Mouse (Mus musculus): ENCODE data around the gene Klra7.
"Not testable (repeated sequence)": the region's sequence is repeated elsewhere in the genome, so short reads cannot be mapped to it uniquely, and the experiment has no call there.

Gene Klra7

DNA sequence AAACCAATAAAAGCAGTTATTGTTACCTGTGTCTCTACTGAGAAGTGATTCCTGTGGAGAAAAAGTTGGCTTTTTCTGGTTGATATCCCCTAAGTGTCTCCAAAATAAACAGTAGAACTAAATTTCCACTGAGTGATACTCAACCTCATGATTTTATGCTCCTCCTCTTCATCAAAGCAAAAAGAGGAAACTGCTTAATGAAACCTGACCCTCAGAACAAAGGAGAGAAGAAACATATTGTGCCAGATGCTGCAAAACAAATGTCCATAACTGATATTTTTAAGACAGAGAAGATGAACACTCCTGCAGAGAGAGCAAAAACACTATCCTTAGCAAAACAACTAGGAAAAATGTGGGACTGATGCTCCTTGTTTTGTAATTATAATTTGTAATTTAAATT is at the start of gene Klra7:
Gene Klra7, minus strand, starts transcription at position 101 of the 400 bp plus-strand sequence.
- DNase-seq, result no peak

DNA sequence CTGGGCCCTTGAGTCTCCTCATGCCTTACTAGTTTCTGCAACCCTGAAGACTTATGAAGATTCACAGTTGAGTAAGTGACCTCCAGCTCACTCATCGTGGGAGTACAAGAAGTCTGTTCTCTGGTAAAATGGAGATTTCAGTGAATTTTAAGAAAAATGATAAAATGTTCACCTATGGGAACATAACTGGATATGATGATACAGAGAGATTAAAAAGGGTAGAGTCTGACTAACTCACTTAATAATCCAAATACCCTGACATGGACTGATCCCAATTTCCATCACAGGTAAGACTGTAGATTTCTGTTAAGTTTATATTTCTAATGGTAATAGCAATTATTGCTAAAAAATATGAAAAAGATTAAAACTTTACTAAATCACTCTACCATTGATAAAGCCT is 48.7 kb upstream of the Klra7 start, which contains the start of gene Klra10:
Gene Klra10, minus strand, starts transcription at position 101 of the 400 bp plus-strand sequence.
- not testable (repeated sequence) for DNase-seq

DNA sequence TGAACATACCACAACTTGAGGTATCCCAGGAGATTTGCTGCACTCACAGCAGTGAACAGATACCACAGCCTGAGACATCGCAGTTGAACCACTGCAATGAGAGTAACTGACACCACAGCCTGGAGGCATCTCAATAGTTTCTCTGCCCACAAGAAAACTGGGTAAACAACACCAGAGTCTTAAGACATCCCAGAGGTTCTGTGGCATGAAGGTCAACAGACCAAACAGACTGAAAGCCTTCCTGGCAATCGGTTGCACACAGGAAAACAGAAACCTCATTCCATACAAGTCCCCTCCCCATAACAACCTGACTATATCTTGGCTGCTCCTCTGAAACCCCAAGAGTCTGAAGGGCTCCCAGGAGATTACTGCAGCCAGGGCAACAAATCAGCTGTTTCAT is 22.2 kb upstream of the Klra7 start:
- DNase-seq, result no peak

DNA sequence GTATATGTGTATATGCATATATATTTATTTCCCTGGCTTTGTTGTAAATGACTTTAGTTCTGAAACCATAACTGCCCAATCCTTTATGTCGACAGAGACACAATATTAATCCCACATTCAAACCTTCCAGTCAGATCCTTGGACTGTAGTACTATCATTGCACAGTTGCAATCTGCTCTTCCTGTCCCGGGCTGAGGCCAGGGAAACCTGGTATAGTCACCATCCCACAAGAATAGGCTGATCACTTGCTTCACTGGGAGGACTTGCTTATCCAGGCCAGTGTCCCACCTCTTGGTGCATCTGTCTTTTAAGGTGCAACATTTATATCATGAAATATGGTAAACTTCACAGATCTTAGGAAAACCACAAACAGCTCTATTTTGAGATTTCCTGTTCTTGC is 4.4 kb upstream of the Klra7 start:
- DNase-seq, result no peak

DNA sequence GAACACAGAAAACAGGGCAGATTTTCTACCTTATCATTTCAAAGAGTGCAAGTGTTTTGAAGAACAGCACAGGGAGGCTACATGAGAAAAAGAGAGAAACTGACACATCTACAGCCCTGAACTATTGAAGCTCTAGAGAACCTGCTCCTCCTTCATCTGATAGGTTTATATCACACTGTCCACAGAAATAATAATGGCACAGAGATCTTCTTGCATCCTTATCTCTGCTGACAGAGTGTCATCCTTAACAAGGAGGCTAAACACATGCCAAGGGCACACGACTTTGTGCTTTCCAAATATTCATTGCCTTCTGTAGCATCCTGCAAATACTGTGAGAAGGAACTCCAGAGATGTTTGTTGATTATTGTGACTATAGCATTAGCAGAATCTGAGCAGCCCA is 3.5 kb upstream of the Klra7 start:
- DNase-seq, result no peak

DNA sequence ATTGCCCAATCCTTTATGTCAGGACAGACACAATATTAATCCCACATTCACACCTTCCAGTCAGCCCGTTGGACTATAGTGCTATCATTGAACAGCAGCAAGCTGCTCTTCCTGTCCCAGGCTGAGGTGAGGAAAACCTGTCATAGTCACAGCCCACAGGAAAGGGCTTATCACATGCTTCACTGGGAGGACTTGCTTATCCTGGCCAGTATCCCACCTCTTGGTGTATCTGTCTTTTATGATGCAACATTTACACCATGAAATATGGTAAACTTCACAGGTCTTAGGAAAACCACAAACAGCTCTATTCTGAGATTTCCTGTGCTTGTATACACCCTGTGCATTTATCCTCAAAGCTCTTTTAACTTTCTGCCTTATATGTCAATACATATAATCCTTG is 35.7 kb downstream of the Klra7 start:
- not testable (repeated sequence) for DNase-seq

DNA sequence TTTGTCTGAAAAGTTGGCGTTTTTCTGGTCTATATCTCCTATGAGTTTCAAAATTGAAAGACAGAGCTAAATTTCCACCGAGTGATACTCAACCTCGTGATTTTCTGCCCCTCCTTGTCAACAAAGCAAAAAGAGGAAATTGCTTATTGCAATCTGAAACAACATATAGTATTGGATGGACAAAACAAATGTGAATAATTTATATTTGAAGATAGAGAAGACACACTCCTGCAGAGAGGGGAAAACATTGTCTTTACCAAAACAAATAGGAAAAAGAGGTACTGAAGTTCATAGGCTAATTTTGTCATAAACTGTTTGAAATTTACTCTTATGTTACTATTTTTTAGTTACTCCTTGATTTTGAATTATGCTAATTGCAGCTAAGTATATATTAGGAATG is 40.1 kb downstream of the Klra7 start, which contains the start of gene Klra9:
Gene Klra9, minus strand, starts transcription at position 101 of the 400 bp plus-strand sequence.
- DNase-seq, result not testable (repeated sequence)

Measured in embryo, embryonic 11 days (tissue).